In the genomic region with DNA sequence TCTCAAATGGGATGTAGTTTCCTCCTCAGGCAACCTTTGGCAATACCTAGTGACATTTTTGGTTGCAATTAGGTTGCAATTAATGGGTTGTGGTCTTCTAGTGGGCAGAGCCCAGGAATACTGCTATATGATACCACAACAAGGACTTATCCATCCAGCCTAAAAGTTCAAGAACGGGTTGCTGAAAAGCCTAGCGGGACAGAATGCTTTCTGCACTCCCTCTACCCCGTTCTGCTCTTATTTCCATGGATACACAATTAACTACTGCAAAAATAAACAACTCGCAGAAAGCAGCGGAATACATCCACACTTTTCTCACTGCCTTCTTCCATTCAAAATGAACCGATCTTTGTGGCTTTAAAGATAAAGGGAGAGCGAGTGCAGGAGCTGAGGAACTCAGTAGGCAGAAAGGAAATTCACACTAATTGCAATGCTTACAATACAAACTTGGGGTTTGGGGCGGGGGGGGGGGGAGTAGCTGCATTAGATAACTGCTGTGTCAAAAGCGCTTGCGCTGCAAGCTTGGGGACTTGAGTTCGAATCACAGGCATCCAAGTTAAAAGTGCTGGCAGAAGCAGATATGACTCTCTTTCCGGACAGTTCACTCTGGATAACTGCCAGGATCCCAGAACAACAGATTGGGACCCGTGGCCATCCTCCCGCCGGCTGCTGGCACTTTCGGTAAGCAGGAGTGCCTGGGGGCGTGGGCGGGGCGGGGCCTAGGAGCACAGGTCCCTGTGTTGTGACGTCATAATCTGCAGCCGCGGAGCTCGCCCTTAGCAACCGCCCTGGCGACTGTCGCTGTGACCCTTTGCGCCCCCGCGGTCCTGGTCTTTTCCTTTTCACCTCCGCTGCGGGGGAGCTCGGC, we compare ENCODE assay signal across 8 mouse cellular contexts. TPM values are rescaled to one million over a fixed set of nuclear protein-coding genes. Genes with fewer than 3 reads are reported as not detected.
A peak's percentile ranks its signal among the peaks of the same experiment; 100 is the strongest.
DNase-seq lines count a peak whose midpoint lies in the region; ATAC-seq and TF ChIP-seq lines count a peak whose summit lies in the region.

A gene (plus strand): TSS at position 766 of the 868 bp plus-strand sequence.

- H3K9ac ChIP-seq in heart, embryonic 11.5 days (ENCODE audit: low read depth, low read length): peak within 1 kb of the TSS; percentile 81
- peak within 1 kb of the TSS; percentile 57 for H3K9ac ChIP-seq in kidney, embryonic 15.5 days
- peak within 1 kb of the TSS; percentile 61 for H3K9ac ChIP-seq in limb, embryonic 15.5 days
- H3K9ac ChIP-seq in midbrain, postnatal 0 days (replicated peaks; ENCODE audit: low read length, poor library complexity, severe bottlenecking): peak within 1 kb of the TSS; percentile 86

- ATAC-seq in erythroblast, adult 5-6 weeks (replicated peaks; ENCODE audit: low FRiP score, poor library complexity, severe bottlenecking): peak; percentile 97
- ATAC-seq in heart, embryonic 11.5 days (replicated peaks; ENCODE audit: insufficient number of reproducible peaks, low FRiP score, low TSS enrichment): peak; percentile 94
- ATAC-seq in kidney, embryonic 15.5 days (replicated peaks; ENCODE audit: low FRiP score): peak; percentile 96
- peak; percentile 86 for ATAC-seq in limb, embryonic 15.5 days (ENCODE audit: insufficient number of reproducible peaks, low FRiP score, low TSS enrichment, low read depth)
- peak; percentile 93 for ATAC-seq in midbrain, postnatal 0 days (ENCODE audit: low FRiP score)

- no peaks in the 10 kb centered on the region for H3K36me3 ChIP-seq in heart, embryonic 11.5 days (ENCODE audit: control insufficient read depth, insufficient read depth, low read length)
- no peaks in the 10 kb centered on the region for H3K36me3 ChIP-seq in kidney, embryonic 15.5 days
- no peaks in the 10 kb centered on the region for H3K36me3 ChIP-seq in limb, embryonic 15.5 days
- peaks cover 4% of the 10 kb centered on the region; the same call in 1 of the 2 replicates for H3K36me3 ChIP-seq in midbrain, postnatal 0 days (ENCODE audit: insufficient read depth, low read length)

- no peaks in the 10 kb centered on the region for H3K27me3 ChIP-seq in heart, embryonic 11.5 days (ENCODE audit: control insufficient read depth, insufficient read depth, low read length)
- no peaks in the 10 kb centered on the region for H3K27me3 ChIP-seq in kidney, embryonic 15.5 days
- no peaks in the 10 kb centered on the region for H3K27me3 ChIP-seq in limb, embryonic 15.5 days
- H3K27me3 ChIP-seq in midbrain, postnatal 0 days (ENCODE audit: insufficient read depth, low read length): no peaks in the 10 kb centered on the region

- TF ChIP-seq POLR2A in brain, embryonic 14.5 days (IDR thresholded peaks at IDR 0.05; ENCODE audit: borderline replicate concordance, extremely low read depth, insufficient read depth, insufficient read length, poor library complexity, severe bottlenecking): peak; percentile 14; the same call in 1 of the 2 replicates

- peak within 1 kb of the TSS; percentile 85 for H3K4me2 ChIP-seq in heart, embryonic 11.5 days
- H3K4me2 ChIP-seq in kidney, embryonic 15.5 days: peak within 1 kb of the TSS; percentile 71
- H3K4me2 ChIP-seq in limb, embryonic 15.5 days: peak within 1 kb of the TSS; percentile 73
- H3K4me2 ChIP-seq in midbrain, postnatal 0 days (ENCODE audit: low read depth, low read length, poor library complexity, severe bottlenecking): peak within 1 kb of the TSS; percentile 62

- WGBS in heart, embryonic 11.5 days (ENCODE audit: insufficient replicate concordance): 3% methylated on average over 32 of the region's 32 CpGs
- WGBS in kidney, embryonic 15.5 days: 3% methylated on average over 32 of the region's 32 CpGs
- 4% methylated on average over 32 of the region's 32 CpGs for WGBS in limb, embryonic 15.5 days
- 3% methylated on average over 32 of the region's 32 CpGs for WGBS in midbrain, postnatal 0 days

- peak within 1 kb of the TSS; percentile 89 for H3K4me3 ChIP-seq in heart, embryonic 11.5 days (ENCODE audit: low read depth, low read length)
- peak within 1 kb of the TSS; percentile 77 for H3K4me3 ChIP-seq in kidney, embryonic 15.5 days (replicated peaks)
- peak within 1 kb of the TSS; percentile 76 for H3K4me3 ChIP-seq in limb, embryonic 15.5 days
- H3K4me3 ChIP-seq in midbrain, postnatal 0 days (ENCODE audit: low read depth, low read length): peak within 1 kb of the TSS; percentile 88

- TF ChIP-seq CTCF in brain, embryonic 14.5 days (IDR thresholded peaks at IDR 0.05; ENCODE audit: borderline replicate concordance, extremely low read depth, insufficient read depth, insufficient read length): no peak
- TF ChIP-seq CTCF in midbrain, postnatal 0 days (IDR thresholded peaks at IDR 0.05): no peak

- H3K27ac ChIP-seq in heart, embryonic 11.5 days (ENCODE audit: low read depth, low read length): peak within 1 kb of the TSS; percentile 46; the same call in 1 of the 2 replicates
- H3K27ac ChIP-seq in kidney, embryonic 15.5 days: peak within 1 kb of the TSS; percentile 55
- no peak within 1 kb of the TSS for H3K27ac ChIP-seq in limb, embryonic 15.5 days
- peak within 1 kb of the TSS; percentile 69 for H3K27ac ChIP-seq in midbrain, postnatal 0 days (ENCODE audit: low read depth, low read length)

- peak; percentile 80 for DNase-seq in CD4-positive helper T cell, adult 2 months (ENCODE audit: low read depth, low spot score)
- DNase-seq in brain, embryonic 14.5 days (ENCODE audit: low read depth): peak; percentile 94
- peak; percentile 92 for DNase-seq in midbrain, postnatal 0 days (ENCODE audit: low spot score)
- peak; percentile 57 to 84 for DNase-seq in spleen, postnatal 10 days (ENCODE audit: low spot score in 2 of 2)

- no peaks in the 10 kb centered on the region for H3K9me3 ChIP-seq in heart, embryonic 11.5 days (replicated peaks; ENCODE audit: control insufficient read depth, low read length)
- no peaks in the 10 kb centered on the region; the same call in 1 of the 2 replicates for H3K9me3 ChIP-seq in kidney, embryonic 15.5 days (replicated peaks)
- no peaks in the 10 kb centered on the region for H3K9me3 ChIP-seq in limb, embryonic 15.5 days
- no peaks in the 10 kb centered on the region for H3K9me3 ChIP-seq in midbrain, postnatal 0 days (ENCODE audit: low read length)

- 0 out of 2 replicates have a peak, but pooled peaks cover 4% of the 10 kb centered on the region for H3K4me1 ChIP-seq in heart, embryonic 11.5 days (ENCODE audit: control insufficient read depth, insufficient read depth, low read length)
- peaks cover 10% of the 10 kb centered on the region for H3K4me1 ChIP-seq in kidney, embryonic 15.5 days
- H3K4me1 ChIP-seq in limb, embryonic 15.5 days: no peaks in the 10 kb centered on the region
- no peaks in the 10 kb centered on the region for H3K4me1 ChIP-seq in midbrain, postnatal 0 days (ENCODE audit: insufficient read depth, low read length)

RNA-seq across cellular contexts. Expression of the gene that starts here (rescaled TPM):
- 14.1 and 16.9 TPM in 2 replicates for polyA plus RNA-seq in brain, embryonic 14.5 days (2012; rRNA removed)
- not detected in 2 replicates for total RNA-seq in erythroblast, adult 5-6 weeks (2015; ENCODE audit: low replicate concordance)
- 0.98 and 1.1 TPM in 2 replicates for total RNA-seq in erythroblast, adult 5-6 weeks (2017; ENCODE audit: low replicate concordance)
- 11.8 and 14.6 TPM in 2 replicates for polyA plus RNA-seq in heart, embryonic 11.5 days (2014; fragmentation: Nextera tagmentation; extraction: Ambion mirVana)
- 17.5 and 18.0 TPM in 2 replicates for polyA plus RNA-seq in kidney, embryonic 15.5 days (2015; fragmentation: Nextera tagmentation; extraction: Ambion mirVana)
- polyA plus RNA-seq in limb, embryonic 15.5 days (2015; fragmentation: Nextera tagmentation; extraction: Ambion mirVana): 11.6 and 11.8 TPM in 2 replicates
- 29.2 and 41.6 TPM in 2 replicates for total RNA-seq in midbrain, postnatal 0 days (2014; rRNA removed)
- 34.2 and 38.2 TPM in 2 replicates for polyA plus RNA-seq in midbrain, postnatal 0 days (2015; fragmentation: Nextera tagmentation; extraction: Ambion mirVana)

Comparison
In these comparisons a context has a peak if more than half of its experiments do, and no peak if none do; other contexts are left out.
1. RNA of the gene that starts here (total RNA-seq): 29.2 to 41.6 TPM in midbrain, postnatal 0 days; 0.98 to 1.1 TPM in erythroblast, adult 5-6 weeks; every median in the first group is over 10 times any median in the second.
2. Peak in every context shown above with its lines, with median percentiles within 50 percentile points of each other: DNase-seq, ATAC-seq, H3K4me2 ChIP-seq, H3K4me3 ChIP-seq and H3K9ac ChIP-seq.